Mouse (Mus musculus): ENCODE results near the gene Nt5c. TPM values are rescaled to one million over a fixed set of nuclear protein-coding genes. Genes with fewer than 3 reads are reported as not detected.

Gene Nt5c
- polyA plus RNA-seq (2014; fragmentation: Illumina TruSeq; extraction: RNeasy Lipid Tissue Mini Kit (QIAGEN cat#74804); ENCODE audit: insufficient read depth, low read depth, low replicate concordance) = 76.7 TPM

DNA sequence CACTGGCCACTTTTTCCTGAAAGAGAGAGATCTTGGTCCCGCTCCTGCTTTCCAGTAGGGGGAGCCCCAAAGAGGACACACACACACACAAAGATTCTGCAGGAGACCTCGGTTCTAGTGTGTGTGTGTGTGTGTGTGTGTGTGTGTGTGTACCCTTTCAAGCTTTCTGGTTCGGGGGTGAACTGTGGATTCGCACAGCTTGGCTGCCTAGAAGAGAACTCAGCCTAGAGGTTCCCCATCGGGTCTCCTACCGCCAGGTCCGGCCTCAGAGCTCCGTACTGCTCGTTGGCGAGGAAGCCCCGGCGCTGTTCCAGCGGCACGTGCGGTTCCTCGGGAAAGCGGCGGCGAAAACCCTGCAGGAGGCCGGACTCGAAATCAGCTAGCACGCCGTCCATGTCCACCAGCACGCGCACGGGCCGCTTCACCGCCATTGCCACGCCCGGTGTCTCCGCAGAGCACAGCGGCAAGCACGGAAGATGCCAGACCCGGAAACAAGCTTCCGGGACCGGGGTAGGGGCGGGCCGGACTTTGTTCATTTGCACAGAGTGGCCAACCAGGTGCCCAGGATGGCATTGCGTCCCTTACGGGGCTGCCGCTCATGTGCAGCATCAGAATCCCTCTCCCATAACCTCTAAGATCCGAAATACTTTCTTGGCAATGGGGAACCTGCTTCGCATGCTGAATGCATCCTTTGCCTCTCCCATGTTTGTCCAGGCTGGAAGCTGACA, at the start of gene Nt5c:
Gene Nt5c (minus strand): TSS at position 507 of the 728 bp plus-strand sequence.

DNA sequence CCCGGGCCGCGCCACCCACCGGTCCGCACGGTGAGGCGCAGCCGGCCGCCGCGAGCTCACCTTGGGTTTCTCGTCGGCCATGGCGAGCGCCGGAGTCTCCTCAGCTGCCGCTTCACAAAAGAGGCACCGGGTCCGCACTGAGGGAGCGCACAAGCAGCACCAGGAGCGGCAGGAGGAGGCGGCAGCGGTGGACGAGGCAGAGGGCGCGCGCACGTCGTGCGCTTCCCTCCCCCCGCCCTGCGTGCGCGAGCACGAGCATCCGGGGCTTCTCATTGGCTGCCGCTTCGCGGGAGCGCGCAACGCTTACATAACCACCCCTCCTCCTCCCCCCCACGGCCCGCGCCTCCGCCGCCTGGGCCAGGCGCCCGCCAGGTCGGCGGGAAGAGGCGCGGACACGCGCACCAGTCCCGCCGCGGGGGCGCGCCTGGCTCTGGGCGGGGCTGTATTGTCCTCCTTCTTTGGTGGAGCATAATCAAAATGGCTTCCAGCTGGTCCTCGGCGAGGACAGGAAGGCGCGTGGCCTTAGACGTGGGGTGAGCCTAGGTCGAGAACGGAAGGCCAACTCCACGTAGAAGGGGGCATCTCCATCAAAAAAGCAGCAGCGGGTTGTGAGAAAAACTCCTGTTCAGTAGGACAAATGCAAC, 44.5 kb upstream of the Nt5c start, which contains the start of gene Sumo2:
Gene Sumo2 (minus strand): TSS at position 239 of the 644 bp plus-strand sequence.

DNA sequence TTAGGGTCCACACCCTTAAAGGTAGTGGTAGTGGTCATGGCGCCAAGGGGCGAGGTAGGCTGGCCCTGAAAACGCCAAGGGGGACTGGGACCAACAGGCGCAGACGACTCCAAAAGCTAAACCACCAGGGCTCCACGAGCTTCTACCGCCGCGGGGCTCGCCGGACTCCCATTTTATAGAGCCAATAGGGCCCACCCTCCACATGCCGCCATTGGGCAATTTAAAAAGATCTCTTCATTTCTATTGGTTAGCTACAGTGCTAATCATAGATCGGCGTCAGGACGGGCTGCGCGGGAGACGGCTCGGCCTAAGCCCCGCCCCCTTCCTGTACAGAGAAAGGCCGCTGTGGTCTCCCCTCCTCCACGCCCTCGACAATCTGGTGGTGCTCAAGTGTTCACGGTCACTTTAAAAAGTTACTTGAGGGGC, 22.6 kb upstream of the Nt5c start, which contains the start of gene Jpt1:
Gene Jpt1 (minus strand): TSS at position 150 of the 426 bp plus-strand sequence.

DNA sequence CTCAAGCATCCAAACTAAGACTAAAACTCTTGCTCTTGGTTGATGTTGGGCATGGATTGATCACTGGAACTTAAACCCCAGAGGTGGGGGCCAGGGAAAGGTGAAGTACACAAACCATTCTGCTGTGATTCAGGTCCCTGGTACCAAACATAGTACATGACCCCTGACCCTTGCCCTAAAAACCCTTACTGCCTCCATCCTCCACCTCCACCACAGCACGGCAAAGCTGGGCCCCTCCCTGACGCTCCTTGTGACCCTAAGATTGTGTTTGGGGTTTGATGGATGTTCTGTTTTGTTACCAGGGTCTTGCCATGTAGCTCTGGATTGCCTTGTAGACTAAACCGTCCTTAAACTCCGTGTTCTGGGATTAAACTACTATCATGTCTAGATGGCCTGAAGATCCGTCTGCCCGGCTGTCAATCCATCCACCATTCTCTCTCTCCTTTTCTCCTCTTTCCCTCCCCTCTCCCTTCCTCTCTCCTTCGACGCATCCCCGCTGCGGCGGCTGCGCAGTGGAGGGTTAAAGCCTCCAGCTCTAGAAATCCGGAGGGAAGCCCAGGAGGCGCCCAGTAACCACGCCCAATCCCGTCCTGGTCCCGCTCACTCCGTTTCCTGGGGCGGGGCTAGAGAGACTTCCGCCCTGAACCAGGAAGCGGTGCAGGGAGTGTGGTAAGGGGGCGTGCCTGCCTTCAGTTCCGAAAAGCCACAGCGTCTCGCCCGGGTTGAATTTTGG, 16.5 kb downstream of the Nt5c start, which contains the start of gene Armc7:
Gene Armc7 (plus strand): TSS at position 643 of the 733 bp plus-strand sequence.

DNA sequence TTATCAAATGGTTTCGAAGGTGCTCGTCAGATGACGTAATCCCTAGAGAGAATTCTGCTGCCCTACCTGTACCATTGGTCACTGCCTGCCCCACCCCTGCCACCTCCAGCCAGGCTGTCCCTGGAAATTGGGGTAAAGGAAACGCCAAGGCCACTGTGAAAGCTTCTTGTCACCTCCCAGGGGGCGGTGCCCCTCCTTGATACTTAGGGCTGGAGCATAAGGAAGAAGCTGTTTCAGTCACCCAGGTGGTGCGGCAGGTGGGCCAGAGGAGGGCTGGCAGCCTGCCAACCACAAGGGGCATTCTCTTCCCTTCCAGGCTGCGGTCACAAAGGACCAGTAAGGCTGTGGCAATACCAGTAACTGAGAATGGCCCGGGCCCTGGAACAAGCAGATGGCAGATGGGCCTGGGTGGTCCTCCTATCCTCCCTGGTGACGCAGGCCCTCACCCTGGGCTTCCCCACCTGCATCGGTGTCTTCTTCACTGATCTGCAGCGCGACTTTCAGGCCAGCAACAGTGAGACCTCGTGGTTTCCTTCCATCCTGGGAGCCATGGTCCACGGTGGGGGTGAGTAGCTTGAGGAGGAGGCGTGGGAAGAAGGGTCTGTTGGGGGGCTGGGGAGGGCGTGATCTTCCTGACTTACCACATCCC, 29.3 kb downstream of the Nt5c start, which contains the start of gene Slc16a5:
Gene Slc16a5 (plus strand): TSS at position 232 of the 649 bp plus-strand sequence.

Other genes with a start within 250 kb of the Nt5c start
- gene Grin2c, start 224.6 kb downstream of the Nt5c start, polyA plus RNA-seq (2014; fragmentation: Illumina TruSeq; extraction: RNeasy Lipid Tissue Mini Kit (QIAGEN cat#74804); ENCODE audit: insufficient read depth, low read depth, low replicate concordance) = 0.39 TPM
- gene Fdxr, start 214.8 kb downstream of the Nt5c start, polyA plus RNA-seq (2014; fragmentation: Illumina TruSeq; extraction: RNeasy Lipid Tissue Mini Kit (QIAGEN cat#74804); ENCODE audit: insufficient read depth, low read depth, low replicate concordance) = 6.9 TPM
- gene Fads6, start 194.2 kb downstream of the Nt5c start, polyA plus RNA-seq (2014; fragmentation: Illumina TruSeq; extraction: RNeasy Lipid Tissue Mini Kit (QIAGEN cat#74804); ENCODE audit: insufficient read depth, low read depth, low replicate concordance) = 0.99 TPM
- gene Otop2, start 184.7 kb downstream of the Nt5c start, polyA plus RNA-seq (2014; fragmentation: Illumina TruSeq; extraction: RNeasy Lipid Tissue Mini Kit (QIAGEN cat#74804); ENCODE audit: insufficient read depth, low read depth, low replicate concordance) = not detected
- not detected for gene Ush1g, start 169.8 kb downstream of the Nt5c start, polyA plus RNA-seq (2014; fragmentation: Illumina TruSeq; extraction: RNeasy Lipid Tissue Mini Kit (QIAGEN cat#74804); ENCODE audit: insufficient read depth, low read depth, low replicate concordance)
- gene Otop3, start 157.1 kb downstream of the Nt5c start, polyA plus RNA-seq (2014; fragmentation: Illumina TruSeq; extraction: RNeasy Lipid Tissue Mini Kit (QIAGEN cat#74804); ENCODE audit: insufficient read depth, low read depth, low replicate concordance) = not detected
- 11.8 TPM for gene Hid1, start 124.1 kb downstream of the Nt5c start, polyA plus RNA-seq (2014; fragmentation: Illumina TruSeq; extraction: RNeasy Lipid Tissue Mini Kit (QIAGEN cat#74804); ENCODE audit: insufficient read depth, low read depth, low replicate concordance)
- 7.4 TPM for gene Cdr2l, start 109.9 kb downstream of the Nt5c start, polyA plus RNA-seq (2014; fragmentation: Illumina TruSeq; extraction: RNeasy Lipid Tissue Mini Kit (QIAGEN cat#74804); ENCODE audit: insufficient read depth, low read depth, low replicate concordance)
- gene Mrpl58, start 88.1 kb downstream of the Nt5c start, polyA plus RNA-seq (2014; fragmentation: Illumina TruSeq; extraction: RNeasy Lipid Tissue Mini Kit (QIAGEN cat#74804); ENCODE audit: insufficient read depth, low read depth, low replicate concordance) = 89.2 TPM
- 582 TPM for gene Atp5h, start 71.9 kb downstream of the Nt5c start, polyA plus RNA-seq (2014; fragmentation: Illumina TruSeq; extraction: RNeasy Lipid Tissue Mini Kit (QIAGEN cat#74804); ENCODE audit: insufficient read depth, low read depth, low replicate concordance)
- gene Kctd2, start 71.7 kb downstream of the Nt5c start, polyA plus RNA-seq (2014; fragmentation: Illumina TruSeq; extraction: RNeasy Lipid Tissue Mini Kit (QIAGEN cat#74804); ENCODE audit: insufficient read depth, low read depth, low replicate concordance) = 47.3 TPM
- gene Trim80, start 51.3 kb downstream of the Nt5c start, polyA plus RNA-seq (2014; fragmentation: Illumina TruSeq; extraction: RNeasy Lipid Tissue Mini Kit (QIAGEN cat#74804); ENCODE audit: insufficient read depth, low read depth, low replicate concordance) = not detected
- 0.43 TPM for gene Slc16a5, start 29.4 kb downstream of the Nt5c start, polyA plus RNA-seq (2014; fragmentation: Illumina TruSeq; extraction: RNeasy Lipid Tissue Mini Kit (QIAGEN cat#74804); ENCODE audit: insufficient read depth, low read depth, low replicate concordance)
- gene Armc7, start 16.2 kb downstream of the Nt5c start, polyA plus RNA-seq (2014; fragmentation: Illumina TruSeq; extraction: RNeasy Lipid Tissue Mini Kit (QIAGEN cat#74804); ENCODE audit: insufficient read depth, low read depth, low replicate concordance) = 5.3 TPM
- 84.1 TPM for gene Jpt1, start 22.5 kb upstream of the Nt5c start, polyA plus RNA-seq (2014; fragmentation: Illumina TruSeq; extraction: RNeasy Lipid Tissue Mini Kit (QIAGEN cat#74804); ENCODE audit: insufficient read depth, low read depth, low replicate concordance)
- 241 TPM for gene Sumo2, start 44.4 kb upstream of the Nt5c start, polyA plus RNA-seq (2014; fragmentation: Illumina TruSeq; extraction: RNeasy Lipid Tissue Mini Kit (QIAGEN cat#74804); ENCODE audit: insufficient read depth, low read depth, low replicate concordance)
- gene Nup85, start 72.6 kb upstream of the Nt5c start, polyA plus RNA-seq (2014; fragmentation: Illumina TruSeq; extraction: RNeasy Lipid Tissue Mini Kit (QIAGEN cat#74804); ENCODE audit: insufficient read depth, low read depth, low replicate concordance) = 43.6 TPM
- gene Mrps7, start 112.1 kb upstream of the Nt5c start, polyA plus RNA-seq (2014; fragmentation: Illumina TruSeq; extraction: RNeasy Lipid Tissue Mini Kit (QIAGEN cat#74804); ENCODE audit: insufficient read depth, low read depth, low replicate concordance) = 38.3 TPM
- 8.4 TPM for gene Gga3, start 112.2 kb upstream of the Nt5c start, polyA plus RNA-seq (2014; fragmentation: Illumina TruSeq; extraction: RNeasy Lipid Tissue Mini Kit (QIAGEN cat#74804); ENCODE audit: insufficient read depth, low read depth, low replicate concordance)
- gene Mif4gd, start 121.1 kb upstream of the Nt5c start, polyA plus RNA-seq (2014; fragmentation: Illumina TruSeq; extraction: RNeasy Lipid Tissue Mini Kit (QIAGEN cat#74804); ENCODE audit: insufficient read depth, low read depth, low replicate concordance) = 52.6 TPM
- gene Slc25a19, start 136.4 kb upstream of the Nt5c start, polyA plus RNA-seq (2014; fragmentation: Illumina TruSeq; extraction: RNeasy Lipid Tissue Mini Kit (QIAGEN cat#74804); ENCODE audit: insufficient read depth, low read depth, low replicate concordance) = 19.5 TPM
- gene Grb2, start 216.7 kb upstream of the Nt5c start, polyA plus RNA-seq (2014; fragmentation: Illumina TruSeq; extraction: RNeasy Lipid Tissue Mini Kit (QIAGEN cat#74804); ENCODE audit: insufficient read depth, low read depth, low replicate concordance) = 44.3 TPM

Data from lung, adult 10 weeks (tissue).